In genomic region chr12:53697645-53698044, GRCm38 (mm10) we compare ENCODE assay signal across 20 mouse cellular contexts.
DNase-seq lines count a peak whose midpoint lies in the region; ATAC-seq and TF ChIP-seq lines count a peak whose summit lies in the region.
"Had no signal": no experiment of that assay in that cellular context is flagged by ENCODE, and none has a peak within 500 bp of the region (broad histone marks: within the 10 kb centered on the region; RNA-seq: fewer than 3 reads in every experiment).

No protein-coding gene starts in this region.

- H3K4me3 ChIP-seq in embryonic fibroblast, embryonic 13.5 days (ENCODE audit: insufficient read depth, low read length): no peak overlapping the region
- H3K4me3 ChIP-seq in left cerebral cortex, adult 2 months: no peak overlapping the region
- H3K4me3 ChIP-seq in forebrain, embryonic 16.5 days (replicated peaks; ENCODE audit: low read length): no peak overlapping the region
- H3K4me3 ChIP-seq: embryonic facial prominence, embryonic 15.5 days; forebrain, embryonic 12.5 days; heart, embryonic 13.5 days had no signal

- no peak for TF ChIP-seq CTCF in embryonic fibroblast, embryonic 13.5 days (IDR thresholded peaks at IDR 0.05; ENCODE audit: borderline replicate concordance, insufficient read depth, low read length)
- no peak for TF ChIP-seq CTCF in left cerebral cortex, adult 2 months (IDR thresholded peaks at IDR 0.05)

- no peaks in the 10 kb centered on the region for H3K27me3 ChIP-seq in forebrain, embryonic 16.5 days (replicated peaks; ENCODE audit: control insufficient read depth, insufficient read depth, low read length)
- H3K27me3 ChIP-seq: CH12.LX; embryonic facial prominence, embryonic 15.5 days; forebrain, embryonic 12.5 days; heart, embryonic 13.5 days had no signal

- peak overlapping the region; percentile 56 for H3K27ac ChIP-seq in embryonic fibroblast, embryonic 13.5 days (ENCODE audit: insufficient read depth, low read length)
- no peak overlapping the region for H3K27ac ChIP-seq in left cerebral cortex, adult 2 months
- no peak overlapping the region for H3K27ac ChIP-seq in forebrain, embryonic 16.5 days (ENCODE audit: low read length)
- H3K27ac ChIP-seq: embryonic facial prominence, embryonic 15.5 days; forebrain, embryonic 12.5 days; heart, embryonic 13.5 days had no signal

- H3K9me3 ChIP-seq in forebrain, embryonic 16.5 days (ENCODE audit: control insufficient read depth, low read length): no peaks in the 10 kb centered on the region
- H3K9me3 ChIP-seq: embryonic facial prominence, embryonic 15.5 days; forebrain, embryonic 12.5 days; heart, embryonic 13.5 days had no signal

- no peak for TF ChIP-seq POLR2A in embryonic fibroblast, embryonic 13.5 days (IDR thresholded peaks at IDR 0.05; ENCODE audit: low read depth, low read length)

- 76% methylated on average over 7 of the region's 7 CpGs for WGBS in forebrain, embryonic 16.5 days

- ATAC-seq in forebrain, embryonic 16.5 days: no peak
- ATAC-seq: forebrain, postnatal 0 days; hindbrain, embryonic 16.5 days had no signal

- no peaks in the 10 kb centered on the region for H3K36me3 ChIP-seq in forebrain, embryonic 16.5 days (ENCODE audit: control insufficient read depth, insufficient read depth)
- H3K36me3 ChIP-seq: embryonic facial prominence, embryonic 15.5 days; forebrain, embryonic 12.5 days; heart, embryonic 13.5 days had no signal

- no peak overlapping the region for H3K4me2 ChIP-seq in forebrain, embryonic 16.5 days (ENCODE audit: low read length)
- H3K4me2 ChIP-seq: embryonic facial prominence, embryonic 15.5 days; forebrain, embryonic 12.5 days; heart, embryonic 13.5 days had no signal

- no peak overlapping the region for H3K9ac ChIP-seq in forebrain, embryonic 16.5 days (replicated peaks; ENCODE audit: low read depth, low read length)
- H3K9ac ChIP-seq: embryonic facial prominence, embryonic 15.5 days; forebrain, embryonic 12.5 days; forebrain, postnatal 0 days; heart, embryonic 13.5 days had no signal

- intact Hi-C loops in left cerebral cortex, adult 2 months (cut with DNase I): no loop called here

- DNase-seq in cerebellum, adult 9-10 months: peak; percentile 8
- DNase-seq in cerebellum, postnatal 4 days (ENCODE audit: low spot score in 2 of 2): no peak
- peak; percentile 4 for DNase-seq in layer of hippocampus, adult 9-11 months
- DNase-seq in layer of hippocampus, postnatal 25 days (ENCODE audit: extremely low spot score in 1 of 2, low spot score in 1 of 2): no peak
- DNase-seq in left cerebral cortex, adult 2 months (ENCODE audit: extremely low spot score in 1 of 2, low spot score in 2 of 2): no peak
- DNase-seq: adrenal gland, postnatal 14 days; cerebellum, adult 18-20 months; cerebellum, postnatal 10 days; embryo, embryonic 11 days; forebrain, postnatal 0 days; gastrocnemius, postnatal 14 days; heart, postnatal 36 days; kidney, adult 11 months had no signal

- H3K4me1 ChIP-seq in embryonic fibroblast, embryonic 13.5 days (ENCODE audit: control insufficient read depth, insufficient read depth, low read length): peaks cover 8% of the 10 kb centered on the region
- peaks cover 4% of the 10 kb centered on the region for H3K4me1 ChIP-seq in forebrain, embryonic 16.5 days (replicated peaks; ENCODE audit: control insufficient read depth, insufficient read depth, low read length)
- H3K4me1 ChIP-seq: embryonic facial prominence, embryonic 15.5 days; forebrain, embryonic 12.5 days; heart, embryonic 13.5 days had no signal

Comparison
In these comparisons a context has a peak if more than half of its experiments do, and no peak if none do; other contexts are left out.
1. DNase-seq: peak in cerebellum, adult 9-10 months (single experiment) and layer of hippocampus, adult 9-11 months (single experiment); none in cerebellum, postnatal 4 days (0 of 2), layer of hippocampus, postnatal 25 days (0 of 2) and left cerebral cortex, adult 2 months (0 of 2).